35 mouse cellular contexts compared by ENCODE assay signal in the genomic region with DNA sequence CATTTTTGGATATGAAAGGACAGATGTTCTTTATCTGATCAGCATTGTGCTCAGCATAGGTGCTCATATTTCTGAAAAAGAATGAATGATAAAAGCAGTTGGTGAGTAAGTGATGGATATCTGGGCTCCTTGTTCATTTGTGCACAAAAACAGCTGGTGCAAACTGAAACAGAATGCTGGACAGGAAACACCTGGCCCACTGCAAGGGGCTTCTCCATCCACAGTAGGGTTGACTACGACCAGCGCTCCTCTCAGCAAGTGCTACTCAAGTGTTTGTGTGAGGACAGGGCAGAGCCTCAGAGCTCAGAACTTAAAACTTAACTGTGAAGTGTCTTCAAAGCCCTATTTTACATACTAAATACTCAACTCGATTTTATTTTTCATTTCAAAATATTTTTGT. TPM values are rescaled to one million over a fixed set of nuclear protein-coding genes. Genes with fewer than 3 reads are reported as not detected.
"Had no signal": no experiment of that assay in that cellular context is flagged by ENCODE, and none has a peak within 500 bp of the region (broad histone marks: within the 10 kb centered on the region; RNA-seq: fewer than 3 reads in every experiment).

No protein-coding gene starts in this region.

- H3K4me1 ChIP-seq: heart, embryonic 10.5 days; heart, embryonic 12.5 days; heart, embryonic 13.5 days; heart, embryonic 15.5 days; hindbrain, embryonic 10.5 days; hindbrain, embryonic 12.5 days; hindbrain, embryonic 13.5 days; hindbrain, embryonic 15.5 days; intestine, embryonic 15.5 days; kidney, embryonic 15.5 days had no signal

- DNase-seq: heart, postnatal 10 days; heart, postnatal 14 days; heart, postnatal 36 days; heart, postnatal 4 days; kidney, adult 11 months; kidney, adult 18-20 months; kidney, adult 2 months; kidney, adult 8-10 months; kidney, adult 9 months; kidney, postnatal 10 days; kidney, postnatal 14 days; kidney, postnatal 25 days; kidney, postnatal 36 days; kidney, postnatal 4 days; layer of hippocampus, adult 9-11 months; layer of hippocampus, postnatal 36 days had no signal

- H3K9me3 ChIP-seq: heart, embryonic 10.5 days; heart, embryonic 12.5 days; heart, embryonic 13.5 days; heart, embryonic 15.5 days; hindbrain, embryonic 10.5 days; hindbrain, embryonic 12.5 days; hindbrain, embryonic 13.5 days; hindbrain, embryonic 15.5 days; intestine, embryonic 15.5 days; kidney, embryonic 15.5 days had no signal

- H3K27me3 ChIP-seq: heart, embryonic 12.5 days; heart, embryonic 13.5 days; heart, embryonic 15.5 days; hindbrain, embryonic 12.5 days; hindbrain, embryonic 13.5 days; hindbrain, embryonic 15.5 days; intestine, embryonic 15.5 days; kidney, embryonic 15.5 days had no signal

- H3K9ac ChIP-seq: heart, embryonic 12.5 days; heart, embryonic 13.5 days; heart, embryonic 15.5 days; hindbrain, embryonic 12.5 days; hindbrain, embryonic 13.5 days; hindbrain, embryonic 14.5 days; hindbrain, embryonic 15.5 days; intestine, embryonic 15.5 days; kidney, embryonic 15.5 days had no signal

- H3K4me3 ChIP-seq: heart, embryonic 10.5 days; heart, embryonic 12.5 days; heart, embryonic 13.5 days; heart, embryonic 15.5 days; hindbrain, embryonic 10.5 days; hindbrain, embryonic 12.5 days; hindbrain, embryonic 13.5 days; hindbrain, embryonic 15.5 days; intestine, embryonic 15.5 days; kidney, embryonic 15.5 days; layer of hippocampus, adult 2 months; left cerebral cortex, adult 2 months had no signal

- H3K4me2 ChIP-seq: heart, embryonic 11.5 days; heart, embryonic 12.5 days; heart, embryonic 13.5 days; heart, embryonic 15.5 days; hindbrain, embryonic 12.5 days; hindbrain, embryonic 13.5 days; hindbrain, embryonic 14.5 days; hindbrain, embryonic 15.5 days; intestine, embryonic 15.5 days; kidney, embryonic 15.5 days had no signal

- H3K27ac ChIP-seq: heart, embryonic 10.5 days; heart, embryonic 13.5 days; heart, embryonic 15.5 days; hindbrain, embryonic 10.5 days; hindbrain, embryonic 12.5 days; hindbrain, embryonic 13.5 days; hindbrain, embryonic 14.5 days; hindbrain, embryonic 15.5 days; hindbrain, postnatal 0 days; intestine, embryonic 15.5 days; kidney, embryonic 15.5 days; kidney, postnatal 0 days; layer of hippocampus, adult 2 months; left cerebral cortex, adult 2 months had no signal

- H3K36me3 ChIP-seq: heart, embryonic 10.5 days; heart, embryonic 12.5 days; heart, embryonic 13.5 days; heart, embryonic 15.5 days; hindbrain, embryonic 10.5 days; hindbrain, embryonic 12.5 days; intestine, embryonic 15.5 days; kidney, embryonic 15.5 days had no signal

RNA-seq across cellular contexts. Expression of a gene that starts 22.4 kb away (rescaled TPM):
- total RNA-seq: heart, postnatal 10 days; heart, postnatal 14 days; heart, postnatal 25 days; heart, postnatal 36 days; hematopoietic stem cell, adult 5-6 weeks had no signal
- polyA plus RNA-seq: inflammation-experienced regulatory T-cells, adult 6 months; kidney, adult 2 months had no signal
